Mouse (Mus musculus): ENCODE measurements around the gene Spred2. TPM values are rescaled to one million over a fixed set of nuclear protein-coding genes. Genes with fewer than 3 reads are reported as not detected.
A peak's percentile ranks its signal among the peaks of the same experiment; 100 is the strongest.

The Spred2 gene
- polyA plus RNA-seq, 1 experiment from 2014 or later, result 8.4 TPM

GRCm38 (mm10) chr11:19986871-19987755, 62.9 kb downstream of the Spred2 start:
- no peaks in the 10 kb centered on the region for H3K9me3 ChIP-seq (ENCODE audit: control insufficient read depth, low read length)
- no peak overlapping the region for H3K4me3 ChIP-seq (ENCODE audit: low read depth, low read length)
- H3K4me2 ChIP-seq (ENCODE audit: low read length), result peak overlapping the region; percentile 29
- peaks cover 80% of the 10 kb centered on the region for H3K4me1 ChIP-seq (replicated peaks; ENCODE audit: control insufficient read depth, insufficient read depth, low read length)
- no peak for DNase-seq (ENCODE audit: low spot score)
- H3K36me3 ChIP-seq (ENCODE audit: control insufficient read depth, insufficient read depth, low read length), result no peaks in the 10 kb centered on the region
- H3K9ac ChIP-seq (ENCODE audit: low read length), result no peak overlapping the region
- no peak for ATAC-seq (replicated peaks; ENCODE audit: low FRiP score, low TSS enrichment, low read depth)
- 15% methylated on average over 17 of the region's 17 CpGs for whole genome bisulfite sequencing
- peak overlapping the region; percentile 76 for H3K27ac ChIP-seq (ENCODE audit: low read depth)
- H3K27me3 ChIP-seq (replicated peaks; ENCODE audit: control insufficient read depth, insufficient read depth, low read length), result no peaks in the 10 kb centered on the region

GRCm38 (mm10) chr11:19987756-19988091, 63.5 kb downstream of the Spred2 start:
- H3K27ac ChIP-seq (ENCODE audit: low read depth), result no peak overlapping the region; the same call in 1 of the 2 replicates

GRCm38 (mm10) chr11:19988224-19988623, 64.0 kb downstream of the Spred2 start:
- H3K36me3 ChIP-seq (ENCODE audit: control insufficient read depth, insufficient read depth, low read length), result no peaks in the 10 kb centered on the region
- DNase-seq (ENCODE audit: low spot score) (no peak), ATAC-seq (replicated peaks; ENCODE audit: low FRiP score, low TSS enrichment, low read depth) (no peak)
- 50% methylated on average over 5 of the region's 5 CpGs for WGBS
- peaks cover 84% of the 10 kb centered on the region for H3K4me1 ChIP-seq (replicated peaks; ENCODE audit: control insufficient read depth, insufficient read depth, low read length)
- H3K27me3 ChIP-seq (replicated peaks; ENCODE audit: control insufficient read depth, insufficient read depth, low read length), result no peaks in the 10 kb centered on the region
- no peak overlapping the region for H3K4me3 ChIP-seq (ENCODE audit: low read depth, low read length)
- H3K9me3 ChIP-seq (ENCODE audit: control insufficient read depth, low read length), result no peaks in the 10 kb centered on the region
- no peak overlapping the region for H3K4me2 ChIP-seq (ENCODE audit: low read length)
- H3K27ac ChIP-seq (ENCODE audit: low read depth), result no peak overlapping the region
- H3K9ac ChIP-seq (ENCODE audit: low read length), result no peak overlapping the region

More at GRCm38 (mm10) chr11:19987756-19988091, 63.5 kb downstream of the Spred2 start:
- H3K9ac ChIP-seq (ENCODE audit: low read length), result no peak overlapping the region
- no peaks in the 10 kb centered on the region for H3K9me3 ChIP-seq (ENCODE audit: control insufficient read depth, low read length)
- H3K27me3 ChIP-seq (replicated peaks; ENCODE audit: control insufficient read depth, insufficient read depth, low read length), result no peaks in the 10 kb centered on the region
- 12% methylated on average over 9 of the region's 9 CpGs for WGBS
- ATAC-seq (replicated peaks; ENCODE audit: low FRiP score, low TSS enrichment, low read depth) (0 out of 2 replicates have a peak, but pooled peaks have one; percentile 29), DNase-seq (ENCODE audit: low spot score) (no peak)
- H3K4me2 ChIP-seq (ENCODE audit: low read length), result peak overlapping the region; percentile 16; the same call in 1 of the 2 replicates
- no peak overlapping the region for H3K4me3 ChIP-seq (ENCODE audit: low read depth, low read length)
- peaks cover 84% of the 10 kb centered on the region for H3K4me1 ChIP-seq (replicated peaks; ENCODE audit: control insufficient read depth, insufficient read depth, low read length)
- H3K36me3 ChIP-seq (ENCODE audit: control insufficient read depth, insufficient read depth, low read length), result no peaks in the 10 kb centered on the region

GRCm38 (mm10) chr11:19988631-19989030, 64.5 kb downstream of the Spred2 start:
- no peak for ATAC-seq (replicated peaks; ENCODE audit: low FRiP score, low TSS enrichment, low read depth)
- Histone ChIP-seq H3K9ac (ENCODE audit: low read length) (no peak overlapping the region), H3K4me1 (replicated peaks; ENCODE audit: control insufficient read depth, insufficient read depth, low read length) (peaks cover 83% of the 10 kb centered on the region), H3K4me2 (ENCODE audit: low read length) (no peak overlapping the region), H3K27ac (ENCODE audit: low read depth) (no peak overlapping the region; the same call in 1 of the 2 replicates), H3K4me3 (ENCODE audit: low read depth, low read length) (no peak overlapping the region), H3K9me3 (ENCODE audit: control insufficient read depth, low read length) (no peaks in the 10 kb centered on the region), H3K27me3 (replicated peaks; ENCODE audit: control insufficient read depth, insufficient read depth, low read length) (no peaks in the 10 kb centered on the region), H3K36me3 (ENCODE audit: control insufficient read depth, insufficient read depth, low read length) (no peaks in the 10 kb centered on the region)
- 61% methylated on average over 6 of the region's 6 CpGs for WGBS
- DNase-seq (ENCODE audit: low spot score), result no peak

GRCm38 (mm10) chr11:19989141-19989910, 65.2 kb downstream of the Spred2 start:
- Histone ChIP-seq H3K27ac (ENCODE audit: low read depth) (no peak overlapping the region), H3K4me2 (ENCODE audit: low read length) (no peak overlapping the region), H3K9ac (ENCODE audit: low read length) (no peak overlapping the region), H3K4me1 (replicated peaks; ENCODE audit: control insufficient read depth, insufficient read depth, low read length) (peaks cover 85% of the 10 kb centered on the region), H3K27me3 (replicated peaks; ENCODE audit: control insufficient read depth, insufficient read depth, low read length) (no peaks in the 10 kb centered on the region), H3K9me3 (ENCODE audit: control insufficient read depth, low read length) (no peaks in the 10 kb centered on the region), H3K36me3 (ENCODE audit: control insufficient read depth, insufficient read depth, low read length) (no peaks in the 10 kb centered on the region), H3K4me3 (ENCODE audit: low read depth, low read length) (no peak overlapping the region)
- WGBS, result 78% methylated on average over 13 of the region's 13 CpGs
- DNase-seq (ENCODE audit: low spot score) (no peak), ATAC-seq (replicated peaks; ENCODE audit: low FRiP score, low TSS enrichment, low read depth) (no peak)

- H3K4me1 ChIP-seq (replicated peaks; ENCODE audit: control insufficient read depth, insufficient read depth, low read length), result peaks cover 73% of the 10 kb centered on the region
- 35% methylated on average over 2 of the region's 2 CpGs for WGBS
These were observed 66.6 kb downstream of the Spred2 start for GRCm38 (mm10) chr11:19990731-19991130.

GRCm38 (mm10) chr11:19991303-19991976, 67.3 kb downstream of the Spred2 start:
- peaks cover 66% of the 10 kb centered on the region for H3K4me1 ChIP-seq (replicated peaks; ENCODE audit: control insufficient read depth, insufficient read depth, low read length)
- 43% methylated on average over 12 of the region's 12 CpGs for WGBS
- H3K9ac ChIP-seq (ENCODE audit: low read length), result no peak overlapping the region
- no peak for ATAC-seq (replicated peaks; ENCODE audit: low FRiP score, low TSS enrichment, low read depth)
- no peak for DNase-seq (ENCODE audit: low spot score)
- no peaks in the 10 kb centered on the region for H3K36me3 ChIP-seq (ENCODE audit: control insufficient read depth, insufficient read depth, low read length)
- H3K27ac ChIP-seq (ENCODE audit: low read depth), result peak overlapping the region; percentile 51
- no peaks in the 10 kb centered on the region for H3K27me3 ChIP-seq (replicated peaks; ENCODE audit: control insufficient read depth, insufficient read depth, low read length)
- no peak overlapping the region for H3K4me3 ChIP-seq (ENCODE audit: low read depth, low read length)
- peak overlapping the region; percentile 22 for H3K4me2 ChIP-seq (ENCODE audit: low read length)
- no peaks in the 10 kb centered on the region for H3K9me3 ChIP-seq (ENCODE audit: control insufficient read depth, low read length)

More at GRCm38 (mm10) chr11:19990731-19991130, 66.6 kb downstream of the Spred2 start:
- no peaks in the 10 kb centered on the region for H3K36me3 ChIP-seq (ENCODE audit: control insufficient read depth, insufficient read depth, low read length)
- ATAC-seq (replicated peaks; ENCODE audit: low FRiP score, low TSS enrichment, low read depth) (no peak), DNase-seq (ENCODE audit: low spot score) (no peak)
- H3K9me3 ChIP-seq (ENCODE audit: control insufficient read depth, low read length), result no peaks in the 10 kb centered on the region
- no peak overlapping the region for H3K4me3 ChIP-seq (ENCODE audit: low read depth, low read length)
- H3K4me2 ChIP-seq (ENCODE audit: low read length), result peak overlapping the region; percentile 22
- H3K9ac ChIP-seq (ENCODE audit: low read length), result no peak overlapping the region
- H3K27me3 ChIP-seq (replicated peaks; ENCODE audit: control insufficient read depth, insufficient read depth, low read length), result no peaks in the 10 kb centered on the region
- peak overlapping the region; percentile 51; the same call in 1 of the 2 replicates for H3K27ac ChIP-seq (ENCODE audit: low read depth)
